Mouse (Mus musculus): ENCODE results near the gene Atg10. TPM values are rescaled to one million over a fixed set of nuclear protein-coding genes. Genes with fewer than 3 reads are reported as not detected.

The Atg10 gene
- polyA plus RNA-seq, 1 experiment from 2014 or later, result 13.0 TPM

DNA sequence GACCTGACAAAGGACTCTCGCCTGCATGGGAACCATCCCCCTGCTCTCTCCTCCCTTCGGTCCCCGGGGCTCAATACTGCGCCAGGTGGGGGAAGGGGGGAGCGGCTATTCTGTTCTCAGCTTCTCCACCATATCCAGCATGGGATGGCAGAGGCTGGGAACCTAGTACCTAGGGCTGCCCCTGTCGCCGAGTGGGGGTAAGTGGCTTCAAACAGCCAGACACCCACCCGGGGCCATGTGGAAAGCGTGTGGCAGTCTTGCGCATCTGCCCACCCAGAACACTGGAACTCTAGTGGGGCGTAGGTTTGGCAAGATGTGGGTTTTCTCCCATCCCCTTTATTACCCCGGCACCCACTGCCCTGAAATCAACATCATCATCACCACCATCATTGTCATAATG, 316.4 kb downstream of the Atg10 start:
- Histone ChIP-seq H3K27ac (ENCODE audit: low read depth, low read length) (no peak overlapping the region), H3K4me2 (ENCODE audit: low read depth, low read length, severe bottlenecking) (no peak overlapping the region), H3K27me3 (ENCODE audit: control insufficient read depth, insufficient read depth, low read length) (no peaks in the 10 kb centered on the region), H3K4me1 (replicated peaks; ENCODE audit: control insufficient read depth, insufficient read depth, low read length) (no peaks in the 10 kb centered on the region), H3K9ac (ENCODE audit: low read length) (no peak overlapping the region), H3K4me3 (ENCODE audit: low read depth, low read length) (no peak overlapping the region), H3K9me3 (ENCODE audit: control insufficient read depth, low read length) (no peaks in the 10 kb centered on the region), H3K36me3 (ENCODE audit: control insufficient read depth, insufficient read depth, low read length) (no peaks in the 10 kb centered on the region)
- 89% methylated on average over 12 of the region's 12 CpGs for WGBS
- DNase-seq (ENCODE audit: low spot score), result no peak
- no peak; the same call in 1 of the 2 replicates for ATAC-seq (replicated peaks; ENCODE audit: low FRiP score)

DNA sequence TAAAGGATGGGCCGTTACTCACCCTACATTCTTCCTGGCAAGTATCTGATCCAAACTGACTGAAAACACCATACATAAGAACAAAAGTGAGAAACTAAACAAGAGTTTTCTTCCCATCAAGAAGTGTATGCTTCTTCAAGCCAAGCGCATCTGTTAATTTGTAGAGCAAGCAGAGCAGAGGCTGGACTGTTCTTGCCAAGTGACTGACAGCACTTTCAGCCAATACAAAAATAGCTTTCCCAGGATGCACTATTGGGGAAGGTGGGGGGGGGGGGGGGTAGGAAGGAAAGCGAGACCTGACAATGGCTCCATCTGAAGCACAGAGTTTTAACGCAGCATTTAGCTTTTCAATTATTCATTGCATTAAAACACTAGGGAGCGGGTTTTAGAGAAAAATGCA, 318.6 kb downstream of the Atg10 start, which contains the start of gene Atp6ap1l:
TSS of gene Atp6ap1l (minus strand) at position 180 of the 400 bp plus-strand sequence.
- Histone ChIP-seq H3K9ac (ENCODE audit: low read length) (no peak within 1 kb of the TSS), H3K36me3 (ENCODE audit: control insufficient read depth, insufficient read depth, low read length) (no peaks in the 10 kb centered on the region), H3K9me3 (ENCODE audit: control insufficient read depth, low read length) (no peaks in the 10 kb centered on the region), H3K27ac (ENCODE audit: low read depth, low read length) (no peak within 1 kb of the TSS), H3K4me1 (replicated peaks; ENCODE audit: control insufficient read depth, insufficient read depth, low read length) (no peaks in the 10 kb centered on the region), H3K4me2 (ENCODE audit: low read depth, low read length, severe bottlenecking) (no peak within 1 kb of the TSS), H3K4me3 (ENCODE audit: low read depth, low read length) (no peak within 1 kb of the TSS), H3K27me3 (ENCODE audit: control insufficient read depth, insufficient read depth, low read length) (no peaks in the 10 kb centered on the region)
- DNase-seq (ENCODE audit: low spot score), result no peak
- ATAC-seq (replicated peaks; ENCODE audit: low FRiP score), result no peak
- 89% methylated on average over 5 of the region's 5 CpGs for WGBS

DNA sequence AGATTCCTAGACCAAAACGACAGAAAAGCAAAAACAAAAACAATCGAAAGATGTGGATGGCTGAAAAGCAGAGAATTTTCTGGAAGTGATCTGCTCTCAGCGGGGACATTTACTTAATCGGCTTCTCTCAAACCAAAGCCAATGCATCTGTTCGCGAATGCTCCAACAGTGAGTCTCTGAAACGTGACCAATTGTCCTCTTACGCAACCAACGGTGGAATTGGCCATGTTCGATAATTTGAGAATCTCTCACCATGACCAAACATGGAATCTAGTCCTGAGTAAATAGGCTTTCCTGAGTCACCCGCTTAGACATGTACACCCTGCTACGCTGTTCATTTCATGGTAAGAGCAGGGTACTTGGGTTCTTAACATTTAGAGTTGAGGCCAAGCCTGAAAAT, 326.9 kb downstream of the Atg10 start:
- no peak for ATAC-seq (replicated peaks; ENCODE audit: low FRiP score)
- Histone ChIP-seq H3K4me1 (replicated peaks; ENCODE audit: control insufficient read depth, insufficient read depth, low read length) (no peaks in the 10 kb centered on the region), H3K27ac (ENCODE audit: low read depth, low read length) (no peak overlapping the region), H3K9ac (ENCODE audit: low read length) (no peak overlapping the region), H3K4me3 (ENCODE audit: low read depth, low read length) (no peak overlapping the region), H3K9me3 (ENCODE audit: control insufficient read depth, low read length) (no peaks in the 10 kb centered on the region), H3K4me2 (ENCODE audit: low read depth, low read length, severe bottlenecking) (no peak overlapping the region), H3K36me3 (ENCODE audit: control insufficient read depth, insufficient read depth, low read length) (no peaks in the 10 kb centered on the region), H3K27me3 (ENCODE audit: control insufficient read depth, insufficient read depth, low read length) (no peaks in the 10 kb centered on the region)
- 88% methylated on average over 12 of the region's 12 CpGs for WGBS
- no peak for DNase-seq (ENCODE audit: low spot score)

GRCm38 (mm10) chr13:90896098-90896497, 327.7 kb downstream of the Atg10 start:
- no peak overlapping the region for H3K27ac ChIP-seq (ENCODE audit: low read depth, low read length)
- DNase-seq (ENCODE audit: low spot score), result no peak
- no peaks in the 10 kb centered on the region for H3K4me1 ChIP-seq (replicated peaks; ENCODE audit: control insufficient read depth, insufficient read depth, low read length)
- WGBS, result 10% methylated on average over 2 of the region's 2 CpGs
- no peak overlapping the region for H3K9ac ChIP-seq (ENCODE audit: low read length)
- no peak for ATAC-seq (replicated peaks; ENCODE audit: low FRiP score)
- H3K9me3 ChIP-seq (ENCODE audit: control insufficient read depth, low read length), result no peaks in the 10 kb centered on the region
- no peak overlapping the region for H3K4me3 ChIP-seq (ENCODE audit: low read depth, low read length)
- no peaks in the 10 kb centered on the region for H3K36me3 ChIP-seq (ENCODE audit: control insufficient read depth, insufficient read depth, low read length)
- H3K4me2 ChIP-seq (ENCODE audit: low read depth, low read length, severe bottlenecking), result no peak overlapping the region
- H3K27me3 ChIP-seq (ENCODE audit: control insufficient read depth, insufficient read depth, low read length), result no peaks in the 10 kb centered on the region

DNA sequence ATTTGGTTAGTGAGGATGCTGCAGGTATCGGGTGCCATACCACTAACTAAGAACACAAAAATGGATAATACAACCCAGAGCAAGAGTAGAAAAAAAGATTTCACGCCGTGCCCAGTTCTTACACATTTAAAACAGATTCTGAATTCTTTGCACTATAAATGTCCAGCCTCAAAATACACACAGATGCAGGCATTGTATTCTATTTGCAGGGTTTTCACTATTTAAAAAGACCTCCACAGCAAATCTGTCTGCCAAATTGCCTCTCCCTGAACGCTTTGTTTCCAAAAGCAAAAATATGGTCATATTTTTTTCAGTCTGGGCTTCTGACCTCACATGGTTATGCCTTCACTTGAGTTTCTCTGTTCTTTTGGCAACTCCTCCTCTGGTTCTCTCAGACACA, 328.9 kb downstream of the Atg10 start:
- ATAC-seq (replicated peaks; ENCODE audit: low FRiP score) (no peak), DNase-seq (ENCODE audit: low spot score) (no peak)
- H3K27me3 ChIP-seq (ENCODE audit: control insufficient read depth, insufficient read depth, low read length), result no peaks in the 10 kb centered on the region
- 92% methylated on average over 4 of the region's 4 CpGs for WGBS
- no peaks in the 10 kb centered on the region for H3K36me3 ChIP-seq (ENCODE audit: control insufficient read depth, insufficient read depth, low read length)
- no peak overlapping the region for H3K4me2 ChIP-seq (ENCODE audit: low read depth, low read length, severe bottlenecking)
- H3K9ac ChIP-seq (ENCODE audit: low read length), result no peak overlapping the region
- no peak overlapping the region for H3K4me3 ChIP-seq (ENCODE audit: low read depth, low read length)
- H3K27ac ChIP-seq (ENCODE audit: low read depth, low read length), result no peak overlapping the region
- H3K9me3 ChIP-seq (ENCODE audit: control insufficient read depth, low read length), result no peaks in the 10 kb centered on the region
- H3K4me1 ChIP-seq (replicated peaks; ENCODE audit: control insufficient read depth, insufficient read depth, low read length), result no peaks in the 10 kb centered on the region

DNA sequence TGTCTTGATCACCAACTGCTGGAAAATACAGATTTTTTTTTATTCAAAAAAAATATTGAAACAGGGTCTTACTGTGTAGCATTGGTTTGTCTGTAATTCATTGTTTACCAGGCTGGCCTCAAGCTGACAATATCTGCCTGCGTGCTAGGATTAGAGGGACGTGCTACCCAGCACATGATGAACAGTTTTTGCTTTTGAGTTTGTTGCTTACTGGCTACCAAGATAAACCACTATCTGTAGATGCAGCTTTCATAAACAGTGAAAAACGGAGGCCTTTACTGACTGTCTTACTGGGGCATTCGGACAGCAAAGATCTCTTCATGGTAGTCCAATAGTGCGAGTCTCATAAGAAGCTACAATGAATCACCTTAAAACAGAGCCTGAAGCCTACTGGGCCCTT, 333.7 kb downstream of the Atg10 start:
- H3K36me3 ChIP-seq (ENCODE audit: control insufficient read depth, insufficient read depth, low read length), result no peaks in the 10 kb centered on the region
- H3K27me3 ChIP-seq (ENCODE audit: control insufficient read depth, insufficient read depth, low read length), result no peaks in the 10 kb centered on the region
- H3K27ac ChIP-seq (ENCODE audit: low read depth, low read length), result no peak overlapping the region
- H3K4me1 ChIP-seq (replicated peaks; ENCODE audit: control insufficient read depth, insufficient read depth, low read length), result peaks cover 5% of the 10 kb centered on the region; the same call in 1 of the 2 replicates
- ATAC-seq (replicated peaks; ENCODE audit: low FRiP score) (no peak), DNase-seq (ENCODE audit: low spot score) (no peak)
- WGBS, result 88% methylated on average over 5 of the region's 5 CpGs
- H3K9me3 ChIP-seq (ENCODE audit: control insufficient read depth, low read length), result no peaks in the 10 kb centered on the region
- no peak overlapping the region for H3K4me2 ChIP-seq (ENCODE audit: low read depth, low read length, severe bottlenecking)
- H3K9ac ChIP-seq (ENCODE audit: low read length), result no peak overlapping the region
- no peak overlapping the region for H3K4me3 ChIP-seq (ENCODE audit: low read depth, low read length)

GRCm38 (mm10) chr13:90886568-90886983, 337.2 kb downstream of the Atg10 start:
- peak overlapping the region; percentile 51 for H3K4me2 ChIP-seq (ENCODE audit: low read depth, low read length, severe bottlenecking)
- peak overlapping the region; percentile 32 for H3K9ac ChIP-seq (ENCODE audit: low read length)
- WGBS, result 1% methylated on average over 18 of the region's 18 CpGs
- peak; percentile 62 for ATAC-seq (replicated peaks; ENCODE audit: low FRiP score)
- no peaks in the 10 kb centered on the region for H3K9me3 ChIP-seq (ENCODE audit: control insufficient read depth, low read length)
- no peak overlapping the region for H3K27ac ChIP-seq (ENCODE audit: low read depth, low read length)
- H3K36me3 ChIP-seq (ENCODE audit: control insufficient read depth, insufficient read depth, low read length), result no peaks in the 10 kb centered on the region
- H3K4me1 ChIP-seq (replicated peaks; ENCODE audit: control insufficient read depth, insufficient read depth, low read length), result peaks cover 5% of the 10 kb centered on the region; the same call in 1 of the 2 replicates
- peak overlapping the region; percentile 28 for H3K4me3 ChIP-seq (ENCODE audit: low read depth, low read length)
- no peaks in the 10 kb centered on the region for H3K27me3 ChIP-seq (ENCODE audit: control insufficient read depth, insufficient read depth, low read length)
- peak; percentile 86 for DNase-seq (ENCODE audit: low spot score)

GRCm38 (mm10) chr13:90885856-90886532, 337.8 kb downstream of the Atg10 start:
- ATAC-seq (replicated peaks; ENCODE audit: low FRiP score) (peak; percentile 50), DNase-seq (ENCODE audit: low spot score) (no peak)
- H3K9ac ChIP-seq (ENCODE audit: low read length), result peak overlapping the region; percentile 32
- H3K9me3 ChIP-seq (ENCODE audit: control insufficient read depth, low read length), result no peaks in the 10 kb centered on the region
- 57% methylated on average over 13 of the region's 13 CpGs for WGBS
- peak overlapping the region; percentile 51 for H3K4me2 ChIP-seq (ENCODE audit: low read depth, low read length, severe bottlenecking)
- no peaks in the 10 kb centered on the region for H3K27me3 ChIP-seq (ENCODE audit: control insufficient read depth, insufficient read depth, low read length)
- H3K4me1 ChIP-seq (replicated peaks; ENCODE audit: control insufficient read depth, insufficient read depth, low read length), result peaks cover 5% of the 10 kb centered on the region; the same call in 1 of the 2 replicates
- H3K4me3 ChIP-seq (ENCODE audit: low read depth, low read length), result peak overlapping the region; percentile 28; the same call in 1 of the 2 replicates
- H3K27ac ChIP-seq (ENCODE audit: low read depth, low read length), result no peak overlapping the region
- H3K36me3 ChIP-seq (ENCODE audit: control insufficient read depth, insufficient read depth, low read length), result no peaks in the 10 kb centered on the region

All from forebrain, embryonic 11.5 days (tissue).